Mouse (Mus musculus): ENCODE measurements at regions not wholly inside any gene's neighbourhood (a gene's known extent, or its start where the extent isn't known, plus 50 kb on each side); places are given as distances from the start of the nearest gene placed in this dataset.

GRCm38 (mm10) chr8:26854557-26855238 is 122.4 kb upstream of the Zfp703 start:
- H3K36me3 ChIP-seq (ENCODE audit: control insufficient read depth, insufficient read depth) = no peaks in the 10 kb centered on the region
- H3K4me3 ChIP-seq (ENCODE audit: insufficient read depth, poor library complexity, severe bottlenecking) = no peak overlapping the region
- no peaks in the 10 kb centered on the region for H3K79me2 ChIP-seq (ENCODE audit: control insufficient read depth, insufficient read depth)
- no peak overlapping the region for H3ac ChIP-seq (ENCODE audit: control insufficient read depth, insufficient read length, low read depth)
- TF ChIP-seq MYOG (IDR thresholded peaks at IDR 0.05; ENCODE audit: control insufficient read depth, extremely low read depth, insufficient read length) (no peak), MYOD1 (IDR thresholded peaks at IDR 0.05; ENCODE audit: control insufficient read depth, insufficient read length, low read depth) (peak; percentile 42)
- H3K27me3 ChIP-seq (ENCODE audit: control insufficient read depth, insufficient read depth, insufficient read length) = no peaks in the 10 kb centered on the region
- no peaks in the 10 kb centered on the region for H3K79me3 ChIP-seq (ENCODE audit: low read depth)

GRCm38 (mm10) chr8:26855256-26855655 is 121.9 kb upstream of the Zfp703 start:
- Histone ChIP-seq H3ac (ENCODE audit: control insufficient read depth, insufficient read length, low read depth) (no peak overlapping the region), H3K4me3 (ENCODE audit: insufficient read depth, poor library complexity, severe bottlenecking) (no peak overlapping the region), H3K27me3 (ENCODE audit: control insufficient read depth, insufficient read depth, insufficient read length) (no peaks in the 10 kb centered on the region), H3K79me2 (ENCODE audit: control insufficient read depth, insufficient read depth) (no peaks in the 10 kb centered on the region), H3K79me3 (ENCODE audit: low read depth) (no peaks in the 10 kb centered on the region), H3K36me3 (ENCODE audit: control insufficient read depth, insufficient read depth) (no peaks in the 10 kb centered on the region)
- TF ChIP-seq USF1 (IDR thresholded peaks at IDR 0.05; ENCODE audit: low read depth) (no peak), MAX (IDR thresholded peaks at IDR 0.05) (no peak), CEBPB (IDR thresholded peaks at IDR 0.05; ENCODE audit: low read depth) (no peak), CTCF (IDR thresholded peaks at IDR 0.05; ENCODE audit: control insufficient read depth, insufficient read depth, insufficient read length) (no peak), FOSL1 (IDR thresholded peaks at IDR 0.05; ENCODE audit: insufficient read depth, low read length, poor library complexity, severe bottlenecking) (no peak), MYOD1 (IDR thresholded peaks at IDR 0.05; ENCODE audit: control insufficient read depth, insufficient read length, low read depth) (no peak), MYOG (IDR thresholded peaks at IDR 0.05; ENCODE audit: control insufficient read depth, extremely low read depth, insufficient read length) (no peak)

- TF ChIP-seq FOSL1 (IDR thresholded peaks at IDR 0.05; ENCODE audit: insufficient read depth, low read length, poor library complexity, severe bottlenecking) (no peak), USF1 (IDR thresholded peaks at IDR 0.05; ENCODE audit: low read depth) (no peak), MYOD1 (IDR thresholded peaks at IDR 0.05; ENCODE audit: control insufficient read depth, insufficient read length, low read depth) (no peak), CTCF (IDR thresholded peaks at IDR 0.05; ENCODE audit: control insufficient read depth, insufficient read depth, insufficient read length) (no peak), MYOG (IDR thresholded peaks at IDR 0.05; ENCODE audit: control insufficient read depth, extremely low read depth, insufficient read length) (no peak), MAX (IDR thresholded peaks at IDR 0.05) (no peak), CEBPB (IDR thresholded peaks at IDR 0.05; ENCODE audit: low read depth) (no peak)
- H3K36me3 ChIP-seq (ENCODE audit: control insufficient read depth, insufficient read depth) = no peaks in the 10 kb centered on the region
- no peak overlapping the region for H3ac ChIP-seq (ENCODE audit: control insufficient read depth, insufficient read length, low read depth)
- no peaks in the 10 kb centered on the region for H3K27me3 ChIP-seq (ENCODE audit: control insufficient read depth, insufficient read depth, insufficient read length)
- H3K79me2 ChIP-seq (ENCODE audit: control insufficient read depth, insufficient read depth) = no peaks in the 10 kb centered on the region
- H3K79me3 ChIP-seq (ENCODE audit: low read depth) = no peaks in the 10 kb centered on the region
- H3K4me3 ChIP-seq (ENCODE audit: insufficient read depth, poor library complexity, severe bottlenecking) = no peak overlapping the region
Measured at GRCm38 (mm10) chr8:26864571-26864970, 112.6 kb upstream of the Zfp703 start.

GRCm38 (mm10) chr8:26864971-26865370 is 112.2 kb upstream of the Zfp703 start:
- no peak overlapping the region for H3K4me3 ChIP-seq (ENCODE audit: insufficient read depth, poor library complexity, severe bottlenecking)
- no peaks in the 10 kb centered on the region for H3K79me2 ChIP-seq (ENCODE audit: control insufficient read depth, insufficient read depth)
- H3K79me3 ChIP-seq (ENCODE audit: low read depth) = no peaks in the 10 kb centered on the region
- no peak overlapping the region for H3ac ChIP-seq (ENCODE audit: control insufficient read depth, insufficient read length, low read depth)
- no peaks in the 10 kb centered on the region for H3K27me3 ChIP-seq (ENCODE audit: control insufficient read depth, insufficient read depth, insufficient read length)
- H3K36me3 ChIP-seq (ENCODE audit: control insufficient read depth, insufficient read depth) = no peaks in the 10 kb centered on the region
- TF ChIP-seq MAX (IDR thresholded peaks at IDR 0.05) = no peak
- TF ChIP-seq FOSL1 (IDR thresholded peaks at IDR 0.05; ENCODE audit: insufficient read depth, low read length, poor library complexity, severe bottlenecking) = no peak
- TF ChIP-seq USF1 (IDR thresholded peaks at IDR 0.05; ENCODE audit: low read depth) = no peak

GRCm38 (mm10) chr8:26868101-26868848 is 108.8 kb upstream of the Zfp703 start:
- Histone ChIP-seq H3K27me3 (ENCODE audit: control insufficient read depth, insufficient read depth, insufficient read length) (no peaks in the 10 kb centered on the region), H3K4me3 (ENCODE audit: insufficient read depth, poor library complexity, severe bottlenecking) (no peak overlapping the region), H3K79me3 (ENCODE audit: low read depth) (no peaks in the 10 kb centered on the region), H3K79me2 (ENCODE audit: control insufficient read depth, insufficient read depth) (no peaks in the 10 kb centered on the region), H3ac (ENCODE audit: control insufficient read depth, insufficient read length, low read depth) (no peak overlapping the region), H3K36me3 (ENCODE audit: control insufficient read depth, insufficient read depth) (no peaks in the 10 kb centered on the region)
- TF ChIP-seq MAX (IDR thresholded peaks at IDR 0.05) (no peak), MYOD1 (IDR thresholded peaks at IDR 0.05; ENCODE audit: control insufficient read depth, insufficient read length, low read depth) (no peak), CTCF (IDR thresholded peaks at IDR 0.05; ENCODE audit: control insufficient read depth, insufficient read depth, insufficient read length) (no peak), CEBPB (IDR thresholded peaks at IDR 0.05; ENCODE audit: low read depth) (no peak), MYOG (IDR thresholded peaks at IDR 0.05; ENCODE audit: control insufficient read depth, extremely low read depth, insufficient read length) (no peak), FOSL1 (IDR thresholded peaks at IDR 0.05; ENCODE audit: insufficient read depth, low read length, poor library complexity, severe bottlenecking) (no peak), USF1 (IDR thresholded peaks at IDR 0.05; ENCODE audit: low read depth) (no peak)

- no peaks in the 10 kb centered on the region for H3K79me2 ChIP-seq (ENCODE audit: control insufficient read depth, insufficient read depth)
- no peaks in the 10 kb centered on the region for H3K36me3 ChIP-seq (ENCODE audit: control insufficient read depth, insufficient read depth)
- no peaks in the 10 kb centered on the region for H3K79me3 ChIP-seq (ENCODE audit: low read depth)
- H3ac ChIP-seq (ENCODE audit: control insufficient read depth, insufficient read length, low read depth) = no peak overlapping the region
- H3K4me3 ChIP-seq (ENCODE audit: insufficient read depth, poor library complexity, severe bottlenecking) = no peak overlapping the region
- TF ChIP-seq CTCF (IDR thresholded peaks at IDR 0.05; ENCODE audit: control insufficient read depth, insufficient read depth, insufficient read length) (no peak), MAX (IDR thresholded peaks at IDR 0.05) (no peak), CEBPB (IDR thresholded peaks at IDR 0.05; ENCODE audit: low read depth) (no peak), USF1 (IDR thresholded peaks at IDR 0.05; ENCODE audit: low read depth) (no peak), FOSL1 (IDR thresholded peaks at IDR 0.05; ENCODE audit: insufficient read depth, low read length, poor library complexity, severe bottlenecking) (no peak), MYOD1 (IDR thresholded peaks at IDR 0.05; ENCODE audit: control insufficient read depth, insufficient read length, low read depth) (no peak), MYOG (IDR thresholded peaks at IDR 0.05; ENCODE audit: control insufficient read depth, extremely low read depth, insufficient read length) (no peak)
- no peaks in the 10 kb centered on the region for H3K27me3 ChIP-seq (ENCODE audit: control insufficient read depth, insufficient read depth, insufficient read length)
Measured at GRCm38 (mm10) chr8:26868849-26869110, 108.3 kb upstream of the Zfp703 start.

All from C2C12 (cell line).